In the genomic region with DNA sequence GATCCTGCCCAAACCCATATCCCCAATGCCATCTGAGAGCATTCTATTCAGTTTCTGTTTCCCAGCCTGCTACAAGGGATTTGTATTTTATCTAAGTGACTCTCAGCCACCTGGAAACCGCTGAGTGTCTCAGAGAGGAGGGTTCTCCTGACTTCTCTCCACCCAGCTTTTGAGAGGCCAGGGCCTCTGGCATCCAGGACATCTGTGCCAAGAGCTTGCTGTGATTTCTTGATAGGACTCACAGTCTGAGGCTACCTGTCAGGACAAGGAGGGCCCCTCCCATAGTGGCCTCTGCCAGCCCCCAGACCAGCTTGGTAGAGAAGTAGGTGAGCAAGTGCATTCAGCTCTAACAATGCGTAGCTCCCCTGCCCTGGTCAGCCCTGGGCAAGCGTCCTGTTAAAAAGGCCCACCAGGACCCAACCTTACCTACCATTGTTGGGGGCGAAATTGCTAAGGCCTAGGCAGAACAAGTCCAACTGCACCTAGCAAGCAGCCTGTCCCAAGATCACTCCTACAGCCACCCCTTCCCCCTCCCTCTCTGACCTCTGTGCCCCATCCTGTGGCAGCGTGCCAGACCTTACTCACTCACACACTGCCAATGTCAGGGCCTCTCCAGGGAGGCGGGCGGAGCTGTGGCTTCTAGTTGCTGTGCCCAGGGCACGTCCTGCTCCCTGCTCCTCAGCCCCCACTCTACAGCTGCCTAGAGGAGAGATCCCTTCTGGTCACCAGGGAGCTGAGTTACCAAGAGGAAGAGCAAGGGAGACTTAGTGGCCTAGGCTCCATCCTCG, we compare ENCODE assay signal across 8 mouse cellular contexts. TPM values are rescaled to one million over a fixed set of nuclear protein-coding genes. Genes with fewer than 3 reads are reported as not detected.
DNase-seq lines count a peak whose midpoint lies in the region; ATAC-seq and TF ChIP-seq lines count a peak whose summit lies in the region.

No protein-coding gene starts in this region.

- H3K27me3 ChIP-seq in forebrain, embryonic 12.5 days, result peaks cover 32% of the 10 kb centered on the region
- H3K27me3 ChIP-seq in forebrain, postnatal 0 days (ENCODE audit: insufficient read depth, low read length), result no peaks in the 10 kb centered on the region
- H3K27me3 ChIP-seq in kidney, postnatal 0 days (ENCODE audit: insufficient read depth, low read length), result no peaks in the 10 kb centered on the region
- H3K27me3 ChIP-seq in midbrain, embryonic 14.5 days (ENCODE audit: control insufficient read depth, insufficient read depth, low read length), result no peaks in the 10 kb centered on the region

- 59% methylated on average over 9 of the region's 9 CpGs for WGBS in forebrain, embryonic 12.5 days
- WGBS in forebrain, postnatal 0 days, result 63% methylated on average over 9 of the region's 9 CpGs
- 56% methylated on average over 9 of the region's 9 CpGs for WGBS in kidney, postnatal 0 days
- WGBS in midbrain, embryonic 14.5 days, result 64% methylated on average over 9 of the region's 9 CpGs

- no peaks in the 10 kb centered on the region for H3K36me3 ChIP-seq in forebrain, embryonic 12.5 days (replicated peaks)
- H3K36me3 ChIP-seq in forebrain, postnatal 0 days (ENCODE audit: insufficient read depth), result no peaks in the 10 kb centered on the region
- no peaks in the 10 kb centered on the region for H3K36me3 ChIP-seq in kidney, postnatal 0 days (ENCODE audit: insufficient read depth, low read length)
- no peaks in the 10 kb centered on the region for H3K36me3 ChIP-seq in midbrain, embryonic 14.5 days (ENCODE audit: control insufficient read depth, insufficient read depth, low read length)

- H3K27ac ChIP-seq in forebrain, embryonic 12.5 days, result no peak overlapping the region
- no peak overlapping the region for H3K27ac ChIP-seq in forebrain, postnatal 0 days (ENCODE audit: low read depth, low read length)
- peak overlapping the region; percentile 66; the same call in 1 of the 2 replicates for H3K27ac ChIP-seq in kidney, postnatal 0 days
- 0 out of 2 replicates have a peak overlapping the region, but pooled peaks have one; percentile 13 for H3K27ac ChIP-seq in midbrain, embryonic 14.5 days (replicated peaks; ENCODE audit: low read depth, low read length)

- H3K9me3 ChIP-seq in forebrain, embryonic 12.5 days, result no peaks in the 10 kb centered on the region
- no peaks in the 10 kb centered on the region for H3K9me3 ChIP-seq in forebrain, postnatal 0 days (ENCODE audit: low read length)
- no peaks in the 10 kb centered on the region for H3K9me3 ChIP-seq in kidney, postnatal 0 days (replicated peaks; ENCODE audit: low read length)
- H3K9me3 ChIP-seq in midbrain, embryonic 14.5 days (ENCODE audit: control insufficient read depth, low read length), result no peaks in the 10 kb centered on the region

- TF ChIP-seq CTCF in forebrain, postnatal 0 days (IDR thresholded peaks at IDR 0.05; ENCODE audit: low read depth), result no peak
- no peak for TF ChIP-seq CTCF in kidney, postnatal 0 days (IDR thresholded peaks at IDR 0.05; ENCODE audit: low read depth)

- no peak for DNase-seq in forebrain, postnatal 0 days
- DNase-seq in adrenal gland, postnatal 25 days, result peak; percentile 95
- DNase-seq in heart, adult 8-10 months (ENCODE audit: low spot score), result peak; percentile 61
- peak; percentile 50 for DNase-seq in kidney, postnatal 0 days (ENCODE audit: low spot score)
- peak; percentile 56 for DNase-seq in midbrain, embryonic 14.5 days
- peak; percentile 76 for DNase-seq in urinary bladder, adult 2 months (ENCODE audit: low spot score)
- no peak for DNase-seq in cerebellum, adult 18-20 months

- no peak overlapping the region for H3K4me3 ChIP-seq in forebrain, embryonic 12.5 days (replicated peaks)
- no peak overlapping the region for H3K4me3 ChIP-seq in forebrain, postnatal 0 days (ENCODE audit: low read depth, low read length)
- no peak overlapping the region for H3K4me3 ChIP-seq in kidney, postnatal 0 days (replicated peaks; ENCODE audit: low read depth, low read length)
- no peak overlapping the region for H3K4me3 ChIP-seq in midbrain, embryonic 14.5 days (replicated peaks; ENCODE audit: low read depth, low read length)

- peaks cover 51% of the 10 kb centered on the region for H3K4me1 ChIP-seq in forebrain, embryonic 12.5 days
- H3K4me1 ChIP-seq in forebrain, postnatal 0 days (ENCODE audit: insufficient read depth), result peaks cover 8% of the 10 kb centered on the region; the same call in 1 of the 2 replicates
- H3K4me1 ChIP-seq in kidney, postnatal 0 days (replicated peaks; ENCODE audit: insufficient read depth, low read length), result peaks cover 41% of the 10 kb centered on the region
- peaks cover 37% of the 10 kb centered on the region for H3K4me1 ChIP-seq in midbrain, embryonic 14.5 days (ENCODE audit: control insufficient read depth, insufficient read depth, low read length)

- H3K4me2 ChIP-seq in forebrain, embryonic 12.5 days, result no peak overlapping the region
- H3K4me2 ChIP-seq in forebrain, postnatal 0 days (ENCODE audit: low read depth), result no peak overlapping the region
- no peak overlapping the region for H3K4me2 ChIP-seq in kidney, postnatal 0 days (ENCODE audit: low read length)
- H3K4me2 ChIP-seq in midbrain, embryonic 14.5 days (ENCODE audit: low read length), result no peak overlapping the region

- ATAC-seq in forebrain, embryonic 12.5 days (ENCODE audit: low FRiP score), result no peak
- no peak; the same call in 1 of the 2 replicates for ATAC-seq in forebrain, postnatal 0 days
- 0 out of 2 replicates have a peak, but pooled peaks have one; percentile 16 for ATAC-seq in kidney, postnatal 0 days (replicated peaks; ENCODE audit: low FRiP score, low read depth)
- ATAC-seq in midbrain, embryonic 14.5 days (ENCODE audit: low FRiP score, low TSS enrichment), result no peak

- peak overlapping the region; percentile 25; the same call in 1 of the 2 replicates for H3K9ac ChIP-seq in forebrain, embryonic 12.5 days
- no peak overlapping the region for H3K9ac ChIP-seq in forebrain, postnatal 0 days
- no peak overlapping the region for H3K9ac ChIP-seq in kidney, postnatal 0 days (ENCODE audit: low read depth, low read length)
- 0 out of 2 replicates have a peak overlapping the region, but pooled peaks have one; percentile 20 for H3K9ac ChIP-seq in midbrain, embryonic 14.5 days (replicated peaks; ENCODE audit: low read length)

RNA-seq across cellular contexts. Expression of a gene that starts 41.9 kb away (rescaled TPM):
- polyA plus RNA-seq in forebrain, embryonic 12.5 days (2016; fragmentation: Nextera tagmentation; extraction: Ambion mirVana), result 12.7 and 14.5 TPM in 2 replicates
- 36.1 and 38.6 TPM in 2 replicates for total RNA-seq in forebrain, postnatal 0 days (2014; rRNA removed)
- 21.7 and 26.1 TPM in 2 replicates for polyA plus RNA-seq in forebrain, postnatal 0 days (2015; fragmentation: Nextera tagmentation; extraction: Ambion mirVana)
- total RNA-seq in adrenal gland, postnatal 25 days (2021), result 100 and 121 TPM in 2 replicates
- 10 to 100 TPM in 1 of 4 experiments, 1 to 10 TPM in 3; 5.2 to 12.8 (median 8.4) TPM for total RNA-seq in heart, adult 8-10 months (2022)
- 8.0 and 9.7 TPM in 2 replicates for polyA plus RNA-seq in kidney, postnatal 0 days (2015; fragmentation: Nextera tagmentation; extraction: Ambion mirVana)
- 19.0 and 19.3 TPM in 2 replicates for polyA plus RNA-seq in midbrain, embryonic 14.5 days (2014; fragmentation: Nextera tagmentation; extraction: Ambion mirVana)
- 32.2 and 36.0 TPM in 2 replicates for polyA plus RNA-seq in urinary bladder, adult 2 months (2012; rRNA removed)

Comparison
In these comparisons a context has a peak if more than half of its experiments do, and no peak if none do; other contexts are left out.
1. H3K9ac ChIP-seq: peak in forebrain, embryonic 12.5 days (single experiment) and midbrain, embryonic 14.5 days (single experiment); none in forebrain, postnatal 0 days (single experiment) and kidney, postnatal 0 days (single experiment).
2. H3K27ac ChIP-seq: peak in kidney, postnatal 0 days (single experiment) and midbrain, embryonic 14.5 days (single experiment); none in forebrain, embryonic 12.5 days (single experiment) and forebrain, postnatal 0 days (single experiment).
3. DNase-seq: peak in adrenal gland, postnatal 25 days (single experiment), heart, adult 8-10 months (single experiment), kidney, postnatal 0 days (single experiment), midbrain, embryonic 14.5 days (single experiment) and urinary bladder, adult 2 months (single experiment); none in forebrain, postnatal 0 days (single experiment) and cerebellum, adult 18-20 months (0 of 2).